Mouse (Mus musculus) hindbrain, embryonic 16.5 days (tissue): ENCODE results near the gene Sobp. TPM values are rescaled to one million over a fixed set of nuclear protein-coding genes. Genes with fewer than 3 reads are reported as not detected.

Experiments
- ATAC-seq: fragments of 200-750 bp; cut with Nextera tagmentation; 2 replicates; pipeline ENCODE4 v1.8.0; 2017; ENCODE audit warnings: moderate TSS enrichment, moderate library complexity
- H3K27ac ChIP-seq: fragments of 300-500 bp; sonication (generic); 2 replicates; pipeline ENCODE4 v1.5.1; 2014; ENCODE audit warnings: low read depth, mild to moderate bottlenecking, control low read depth, low read length, moderate library complexity
- H3K27me3 ChIP-seq: fragments of 300-500 bp; sonication (generic); replicated peaks from 2 replicates; pipeline ENCODE4 v1.6.1; 2014; ENCODE audit warnings: low read length; ENCODE audit not compliant: control insufficient read depth, insufficient read depth
- H3K36me3 ChIP-seq: fragments of 300-500 bp; sonication (generic); 2 replicates; pipeline ENCODE4 v1.6.1; 2014; ENCODE audit warnings: mild to moderate bottlenecking, low read length, moderate library complexity, mixed read lengths; ENCODE audit not compliant: control insufficient read depth, insufficient read depth
- H3K4me1 ChIP-seq: fragments of 300-500 bp; sonication (generic); 2 replicates; pipeline ENCODE4 v1.6.1; 2014; ENCODE audit warnings: low read depth, low read length; ENCODE audit not compliant: control insufficient read depth, insufficient read depth
- H3K4me2 ChIP-seq: fragments of 300-500 bp; sonication (generic); 2 replicates; pipeline ENCODE4 v1.6.1; 2014; ENCODE audit warnings: mild to moderate bottlenecking, low read length, control low read depth, moderate library complexity
- H3K4me3 ChIP-seq: fragments of 300-500 bp; sonication (generic); 2 replicates; pipeline ENCODE4 v1.5.1; 2014; ENCODE audit warnings: mild to moderate bottlenecking, low read length, control low read depth, moderate library complexity
- H3K9ac ChIP-seq: fragments of 300-500 bp; sonication (generic); 2 replicates; pipeline ENCODE4 v1.6.1; 2014; ENCODE audit warnings: low read depth, mild to moderate bottlenecking, control low read depth, low read length, moderate library complexity
- H3K9me3 ChIP-seq: fragments of 300-500 bp; sonication (generic); 2 replicates; pipeline ENCODE4 v1.6.1; 2014; ENCODE audit warnings: mild to moderate bottlenecking, low read length, moderate library complexity; ENCODE audit not compliant: control insufficient read depth
- WGBS: fragments of 180-500 bp; shearing (Covaris S2); extraction: QIAGEN DNeasy Blood & Tissue Kit; methylation state at CpG from one replicate; pipeline ENCODE4 v1.1.7; 2014; 5-methylcytosine and 5-hydroxymethylcytosine counted together
- polyA plus RNA-seq: library from polyadenylated mRNA; unstranded; fragments of >200 nt; fragmentation: Nextera tagmentation; extraction: Ambion mirVana; gene quantifications from 2 replicates; pipeline ENCODE4 v1.2.1, GENCODE M21; 2015

The Sobp gene
- polyA plus RNA-seq, 1 experiment from 2014 or later: 10.8 TPM

- Histone ChIP-seq H3K36me3 (no peaks in the 10 kb centered on the region), H3K4me1 (no peaks in the 10 kb centered on the region), H3K4me2 (no peak overlapping the region), H3K27ac (no peak overlapping the region), H3K9me3 (no peaks in the 10 kb centered on the region), H3K4me3 (no peak overlapping the region), H3K9ac (no peak overlapping the region), H3K27me3 (no peaks in the 10 kb centered on the region)
- no peak for ATAC-seq
- 93% methylated on average over 2 of the region's 2 CpGs for WGBS
These were observed 25.9 kb upstream of the Sobp start for GRCm38 (mm10) chr10:43200206-43200605.

GRCm38 (mm10) chr10:43180313-43180912 is 6.1 kb upstream of the Sobp start:
- H3K27ac ChIP-seq: peak overlapping the region; percentile 42
- 0 out of 2 replicates have a peak overlapping the region, but pooled peaks have one; percentile 17 for H3K4me2 ChIP-seq
- no peak overlapping the region for H3K9ac ChIP-seq
- 18% methylated on average over 5 of the region's 5 CpGs for WGBS
- H3K4me1 ChIP-seq: peaks cover 12% of the 10 kb centered on the region
- H3K36me3 ChIP-seq: no peaks in the 10 kb centered on the region
- ATAC-seq: peak; percentile 84
- H3K27me3 ChIP-seq: no peaks in the 10 kb centered on the region
- H3K4me3 ChIP-seq: no peak overlapping the region
- H3K9me3 ChIP-seq: no peaks in the 10 kb centered on the region

GRCm38 (mm10) chr10:43175156-43175601 is 849 bp upstream of the Sobp start:
- H3K27ac ChIP-seq: peak overlapping the region; percentile 97
- H3K4me2 ChIP-seq: peak overlapping the region; percentile 93
- H3K9ac ChIP-seq: peak overlapping the region; percentile 95
- 2% methylated on average over 18 of the region's 18 CpGs for WGBS
- H3K36me3 ChIP-seq: no peaks in the 10 kb centered on the region
- ATAC-seq: peak; percentile 45
- H3K27me3 ChIP-seq: no peaks in the 10 kb centered on the region
- peak overlapping the region; percentile 96 for H3K4me3 ChIP-seq
- no peaks in the 10 kb centered on the region for H3K9me3 ChIP-seq
- peaks cover 25% of the 10 kb centered on the region for H3K4me1 ChIP-seq

GRCm38 (mm10) chr10:43173828-43174325 is 453 bp downstream of the Sobp start:
- 0% methylated on average over 30 of the region's 38 CpGs for WGBS
- H3K36me3 ChIP-seq: no peaks in the 10 kb centered on the region
- peak overlapping the region; percentile 96 for H3K4me3 ChIP-seq
- no peaks in the 10 kb centered on the region for H3K9me3 ChIP-seq
- peak overlapping the region; percentile 97 for H3K27ac ChIP-seq
- ATAC-seq: peak; percentile 65
- no peaks in the 10 kb centered on the region for H3K27me3 ChIP-seq
- H3K9ac ChIP-seq: peak overlapping the region; percentile 95
- peak overlapping the region; percentile 93 for H3K4me2 ChIP-seq
- H3K4me1 ChIP-seq: peaks cover 25% of the 10 kb centered on the region

- H3K4me3 ChIP-seq: peak overlapping the region; percentile 96
- H3K4me1 ChIP-seq: peaks cover 25% of the 10 kb centered on the region
- H3K27ac ChIP-seq: peak overlapping the region; percentile 97
- H3K9me3 ChIP-seq: no peaks in the 10 kb centered on the region
- under 1% methylated on average over 53 of the region's 53 CpGs for WGBS
- H3K9ac ChIP-seq: peak overlapping the region; percentile 95
- peak overlapping the region; percentile 93 for H3K4me2 ChIP-seq
- no peaks in the 10 kb centered on the region for H3K27me3 ChIP-seq
- peak; percentile 12 for ATAC-seq
- no peaks in the 10 kb centered on the region for H3K36me3 ChIP-seq
These were observed 1.0 kb downstream of the Sobp start for GRCm38 (mm10) chr10:43173141-43173827.

- peak overlapping the region; percentile 95 for H3K9ac ChIP-seq
- H3K4me3 ChIP-seq: peak overlapping the region; percentile 96
- no peaks in the 10 kb centered on the region for H3K36me3 ChIP-seq
- peak overlapping the region; percentile 93 for H3K4me2 ChIP-seq
- WGBS: 1% methylated on average over 8 of the region's 8 CpGs
- H3K4me1 ChIP-seq: peaks cover 25% of the 10 kb centered on the region
- peak overlapping the region; percentile 47; the same call in 1 of the 2 replicates for H3K27ac ChIP-seq
- no peaks in the 10 kb centered on the region for H3K9me3 ChIP-seq
- ATAC-seq: no peak
- no peaks in the 10 kb centered on the region for H3K27me3 ChIP-seq
These were observed 1.8 kb downstream of the Sobp start for GRCm38 (mm10) chr10:43172554-43172953.

- Histone ChIP-seq H3K36me3 (no peaks in the 10 kb centered on the region), H3K27ac (no peak overlapping the region), H3K4me2 (peak overlapping the region; percentile 93), H3K9ac (peak overlapping the region; percentile 95), H3K27me3 (no peaks in the 10 kb centered on the region), H3K9me3 (no peaks in the 10 kb centered on the region), H3K4me1 (peaks cover 25% of the 10 kb centered on the region), H3K4me3 (peak overlapping the region; percentile 96)
- 5% methylated on average over 7 of the region's 7 CpGs for WGBS
- no peak for ATAC-seq
These were observed 2.3 kb downstream of the Sobp start for GRCm38 (mm10) chr10:43172066-43172465.

GRCm38 (mm10) chr10:43171106-43171505 is 3.2 kb downstream of the Sobp start:
- H3K27ac ChIP-seq: no peak overlapping the region
- H3K4me1 ChIP-seq: peaks cover 25% of the 10 kb centered on the region
- H3K4me2 ChIP-seq: peak overlapping the region; percentile 93
- 6% methylated on average over 8 of the region's 8 CpGs for WGBS
- no peaks in the 10 kb centered on the region for H3K9me3 ChIP-seq
- ATAC-seq: no peak
- peak overlapping the region; percentile 96 for H3K4me3 ChIP-seq
- no peaks in the 10 kb centered on the region for H3K36me3 ChIP-seq
- H3K27me3 ChIP-seq: no peaks in the 10 kb centered on the region
- H3K9ac ChIP-seq: peak overlapping the region; percentile 39

- Histone ChIP-seq H3K9ac (no peak overlapping the region), H3K9me3 (no peaks in the 10 kb centered on the region), H3K27ac (no peak overlapping the region), H3K4me3 (no peak overlapping the region), H3K36me3 (no peaks in the 10 kb centered on the region), H3K4me2 (no peak overlapping the region), H3K4me1 (peaks cover 18% of the 10 kb centered on the region), H3K27me3 (no peaks in the 10 kb centered on the region)
- ATAC-seq: no peak
- 66% methylated on average over 7 of the region's 7 CpGs for WGBS
These were observed 5.5 kb downstream of the Sobp start for GRCm38 (mm10) chr10:43168847-43169246.
